Mouse (Mus musculus) heart, postnatal 0 days (tissue): ENCODE data around the gene Ccdc39.

Experiments
- CTCF ChIP-seq: IDR thresholded peaks from 2 replicates; pipeline ENCODE4 v1.5.1; 2016; ENCODE audit warnings: antibody characterized with exemption, control low read depth, low read depth
- EP300 ChIP-seq: IDR thresholded peaks from 2 replicates; pipeline ENCODE4 v1.6.1; 2016; ENCODE audit warnings: antibody characterized with exemption, low read depth

DNA sequence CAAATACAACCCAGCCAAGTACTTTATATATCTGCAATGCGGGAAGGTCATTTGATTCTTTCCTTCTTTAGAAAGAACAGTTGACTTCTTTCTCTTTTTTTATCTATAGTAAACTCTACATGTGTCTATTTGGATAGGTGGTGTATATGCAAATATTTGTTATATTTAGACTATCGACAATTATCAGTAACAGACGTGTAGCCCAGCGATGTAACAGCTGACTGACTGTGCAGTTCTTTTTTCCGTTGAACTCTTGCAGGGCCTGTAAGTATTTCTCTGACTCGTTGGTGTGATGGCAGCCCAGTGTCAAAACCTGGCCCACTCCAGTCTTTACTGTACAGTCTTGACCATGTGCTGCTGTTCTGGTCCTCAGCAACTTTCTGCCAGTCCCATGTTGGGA, 2.5 kb upstream of the Ccdc39 start:
- TF ChIP-seq CTCF (no peak), EP300 (no peak)
